Mouse (Mus musculus) embryonic fibroblast, embryonic 13.5 days (primary cell): ENCODE data around the gene Slc16a6. TPM values are rescaled to one million over a fixed set of nuclear protein-coding genes. Genes with fewer than 3 reads are reported as not detected.
A peak's percentile ranks its signal among the peaks of the same experiment; 100 is the strongest.

Experiments used
- H3K27ac ChIP-seq: 2 replicates; pipeline ENCODE4 v1.5.1; 2012; ENCODE audit warnings: low read length, control low read depth, inconsistent platforms; ENCODE audit not compliant: insufficient read depth
- H3K4me1 ChIP-seq: 2 replicates; pipeline ENCODE4 v1.6.1; 2011; ENCODE audit warnings: low read length; ENCODE audit not compliant: control insufficient read depth, insufficient read depth
- H3K4me3 ChIP-seq: 2 replicates; pipeline ENCODE4 v1.5.1; 2011; ENCODE audit warnings: mild to moderate bottlenecking, control low read depth, low read length; ENCODE audit not compliant: insufficient read depth
- CTCF ChIP-seq: IDR thresholded peaks from 2 replicates; pipeline ENCODE4 v1.5.1; 2011; ENCODE audit warnings: mild to moderate bottlenecking, control low read depth, low read length, moderate library complexity, borderline replicate concordance; ENCODE audit not compliant: insufficient read depth
- POLR2A ChIP-seq: IDR thresholded peaks from 2 replicates; pipeline ENCODE4 v1.6.1; 2011; ENCODE audit warnings: low read depth, mild to moderate bottlenecking, control low read depth, low read length, moderate library complexity
- polyA plus RNA-seq: library from polyadenylated mRNA; stranded (reverse); fragments of >200 nt; gene quantifications from 2 replicates; pipeline ENCODE4 v1.2.4, GENCODE M21; 2011; ENCODE audit warnings: low read depth; ENCODE audit not compliant: missing spikeins, insufficient read length

Slc16a6 gene
- polyA plus RNA-seq, 1 experiment: 3.0 TPM

GRCm38 (mm10) chr11:109445438-109446035 is 27.9 kb downstream of the Slc16a6 start:
- no peak overlapping the region for H3K27ac ChIP-seq
- TF ChIP-seq POLR2A (no peak), CTCF (peak; percentile 37; the same call in 1 of the 2 replicates)
- H3K4me3 ChIP-seq: no peak overlapping the region
- no peaks in the 10 kb centered on the region for H3K4me1 ChIP-seq

GRCm38 (mm10) chr11:109444600-109444999 is 28.8 kb downstream of the Slc16a6 start:
- H3K4me1 ChIP-seq: no peaks in the 10 kb centered on the region
- TF ChIP-seq POLR2A: no peak
- TF ChIP-seq CTCF: peak; percentile 32; the same call in 1 of the 2 replicates

GRCm38 (mm10) chr11:109443468-109444263 is 29.7 kb downstream of the Slc16a6 start:
- Histone ChIP-seq H3K4me3 (no peak overlapping the region), H3K27ac (no peak overlapping the region), H3K4me1 (no peaks in the 10 kb centered on the region)
- TF ChIP-seq POLR2A: no peak
- no peak for TF ChIP-seq CTCF

More at GRCm38 (mm10) chr11:109444600-109444999, 28.8 kb downstream of the Slc16a6 start:
- no peak overlapping the region for H3K4me3 ChIP-seq
- H3K27ac ChIP-seq: no peak overlapping the region

- TF ChIP-seq POLR2A (no peak), CTCF (no peak)
- H3K27ac ChIP-seq: no peak overlapping the region
- no peak overlapping the region for H3K4me3 ChIP-seq
- H3K4me1 ChIP-seq: no peaks in the 10 kb centered on the region
These were observed 31.1 kb downstream of the Slc16a6 start for GRCm38 (mm10) chr11:109442166-109442730.

GRCm38 (mm10) chr11:109441119-109441518 is 32.3 kb downstream of the Slc16a6 start:
- Histone ChIP-seq H3K4me3 (no peak overlapping the region), H3K27ac (no peak overlapping the region), H3K4me1 (no peaks in the 10 kb centered on the region)
- TF ChIP-seq POLR2A: no peak
- peak; percentile 62; the same call in 1 of the 2 replicates for TF ChIP-seq CTCF

- Histone ChIP-seq H3K4me1 (no peaks in the 10 kb centered on the region), H3K27ac (no peak overlapping the region), H3K4me3 (peak overlapping the region; percentile 50; the same call in 1 of the 2 replicates)
- TF ChIP-seq CTCF: no peak
- TF ChIP-seq POLR2A: no peak
These were observed 32.8 kb downstream of the Slc16a6 start for GRCm38 (mm10) chr11:109440641-109441040.

GRCm38 (mm10) chr11:109439829-109440340 is 33.5 kb downstream of the Slc16a6 start:
- Histone ChIP-seq H3K4me3 (peak overlapping the region; percentile 50), H3K4me1 (no peaks in the 10 kb centered on the region), H3K27ac (peak overlapping the region; percentile 5)
- TF ChIP-seq CTCF: no peak
- TF ChIP-seq POLR2A: peak; percentile 61

- H3K27ac ChIP-seq: peak overlapping the region; percentile 54; the same call in 1 of the 2 replicates
- H3K4me3 ChIP-seq: no peak overlapping the region
These were observed 34.2 kb downstream of the Slc16a6 start for GRCm38 (mm10) chr11:109439209-109439608.

GRCm38 (mm10) chr11:109436889-109437288 is 36.5 kb downstream of the Slc16a6 start:
- H3K4me1 ChIP-seq: no peaks in the 10 kb centered on the region
- TF ChIP-seq CTCF: no peak
- TF ChIP-seq POLR2A: no peak
- H3K27ac ChIP-seq: no peak overlapping the region
- H3K4me3 ChIP-seq: no peak overlapping the region

More at GRCm38 (mm10) chr11:109439209-109439608, 34.2 kb downstream of the Slc16a6 start:
- TF ChIP-seq POLR2A: no peak
- no peak for TF ChIP-seq CTCF
- no peaks in the 10 kb centered on the region for H3K4me1 ChIP-seq
